Mouse (Mus musculus): Measurements from ENCODE around the gene Sos2. TPM values are rescaled to one million over a fixed set of nuclear protein-coding genes. Genes with fewer than 3 reads are reported as not detected.

The Sos2 gene
- polyA plus RNA-seq, 1 experiment from 2014 or later: 8.9 TPM

DNA sequence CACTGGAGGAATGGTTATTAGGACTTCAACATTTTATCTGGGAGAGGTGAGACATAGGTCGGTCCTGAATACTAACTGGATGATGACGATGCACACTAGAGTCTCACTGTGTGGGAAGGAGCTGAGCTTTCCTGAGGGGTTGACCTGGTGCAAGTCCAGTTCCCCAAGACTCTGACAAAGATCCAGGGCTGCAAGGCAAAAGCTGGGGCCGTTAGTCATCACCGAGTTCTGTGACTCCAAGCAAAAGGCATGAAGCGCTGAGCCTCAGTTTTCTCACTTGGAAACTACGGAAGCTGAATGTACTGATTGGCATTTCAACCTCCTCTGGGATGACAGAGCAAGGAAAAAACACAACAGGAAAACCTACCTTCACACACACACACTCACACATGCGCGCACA lies 139.3 kb downstream of the Sos2 start:
- no peaks in the 10 kb centered on the region for H3K9me3 ChIP-seq
- H3K36me3 ChIP-seq (replicated peaks): no peaks in the 10 kb centered on the region
- peaks cover 24% of the 10 kb centered on the region for H3K4me1 ChIP-seq
- H3K4me2 ChIP-seq: no peak overlapping the region
- H3K27ac ChIP-seq: no peak overlapping the region
- 93% methylated on average over 8 of the region's 8 CpGs for WGBS
- H3K9ac ChIP-seq: no peak overlapping the region
- H3K4me3 ChIP-seq (replicated peaks): no peak overlapping the region
- H3K27me3 ChIP-seq: no peaks in the 10 kb centered on the region
- no peak for ATAC-seq (ENCODE audit: low FRiP score)

DNA sequence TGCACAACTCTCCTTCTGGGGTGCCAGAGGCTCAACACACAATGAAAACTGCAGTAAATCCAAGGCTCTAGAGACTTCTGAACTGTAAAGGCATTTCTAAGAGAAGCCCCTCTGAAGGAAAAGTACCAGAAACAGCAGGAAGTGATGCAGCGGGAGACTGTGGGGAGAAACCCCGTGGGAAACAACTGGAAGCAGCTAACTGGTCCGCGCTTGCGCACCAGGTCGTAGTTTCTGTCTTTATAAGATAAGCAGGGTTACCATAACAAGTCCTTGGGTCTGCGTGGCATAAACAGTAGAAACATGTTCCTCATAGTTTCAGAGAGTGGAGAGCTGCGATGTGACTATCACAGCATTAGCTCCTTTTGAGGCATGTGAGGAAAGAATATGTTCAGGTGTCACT lies 140.0 kb downstream of the Sos2 start:
- no peak for ATAC-seq (ENCODE audit: low FRiP score)
- H3K9me3 ChIP-seq: no peaks in the 10 kb centered on the region
- H3K9ac ChIP-seq: no peak overlapping the region
- H3K36me3 ChIP-seq (replicated peaks): no peaks in the 10 kb centered on the region
- WGBS: 84% methylated on average over 8 of the region's 8 CpGs
- H3K27ac ChIP-seq: no peak overlapping the region
- H3K4me3 ChIP-seq (replicated peaks): no peak overlapping the region
- peaks cover 28% of the 10 kb centered on the region for H3K4me1 ChIP-seq
- H3K27me3 ChIP-seq: no peaks in the 10 kb centered on the region
- H3K4me2 ChIP-seq: no peak overlapping the region

DNA sequence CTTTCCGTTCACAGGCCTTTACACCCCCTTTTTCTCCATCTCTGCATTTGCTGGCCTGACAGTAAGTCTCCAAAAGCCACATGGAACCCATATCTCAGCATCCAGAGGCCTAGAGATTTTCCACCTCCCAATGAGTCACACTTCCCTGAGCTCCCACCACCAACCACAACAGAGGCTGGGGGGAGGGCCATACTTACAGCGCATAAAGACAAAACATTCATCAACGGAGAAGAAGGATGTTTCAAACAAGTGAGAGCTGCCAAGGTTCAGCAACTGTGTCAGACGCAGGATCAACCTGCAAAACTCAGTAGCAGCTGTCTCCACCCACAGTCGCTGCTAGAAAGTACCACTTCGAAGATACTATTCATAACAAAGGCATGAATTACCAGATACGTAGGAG lies 142.3 kb downstream of the Sos2 start:
- H3K27me3 ChIP-seq: no peaks in the 10 kb centered on the region
- no peaks in the 10 kb centered on the region for H3K36me3 ChIP-seq (replicated peaks)
- no peak overlapping the region for H3K4me3 ChIP-seq (replicated peaks)
- no peak overlapping the region for H3K9ac ChIP-seq
- H3K27ac ChIP-seq: no peak overlapping the region
- peaks cover 30% of the 10 kb centered on the region for H3K4me1 ChIP-seq
- no peak for ATAC-seq (ENCODE audit: low FRiP score)
- 43% methylated on average over 7 of the region's 7 CpGs for WGBS
- H3K4me2 ChIP-seq: no peak overlapping the region
- H3K9me3 ChIP-seq: no peaks in the 10 kb centered on the region

DNA sequence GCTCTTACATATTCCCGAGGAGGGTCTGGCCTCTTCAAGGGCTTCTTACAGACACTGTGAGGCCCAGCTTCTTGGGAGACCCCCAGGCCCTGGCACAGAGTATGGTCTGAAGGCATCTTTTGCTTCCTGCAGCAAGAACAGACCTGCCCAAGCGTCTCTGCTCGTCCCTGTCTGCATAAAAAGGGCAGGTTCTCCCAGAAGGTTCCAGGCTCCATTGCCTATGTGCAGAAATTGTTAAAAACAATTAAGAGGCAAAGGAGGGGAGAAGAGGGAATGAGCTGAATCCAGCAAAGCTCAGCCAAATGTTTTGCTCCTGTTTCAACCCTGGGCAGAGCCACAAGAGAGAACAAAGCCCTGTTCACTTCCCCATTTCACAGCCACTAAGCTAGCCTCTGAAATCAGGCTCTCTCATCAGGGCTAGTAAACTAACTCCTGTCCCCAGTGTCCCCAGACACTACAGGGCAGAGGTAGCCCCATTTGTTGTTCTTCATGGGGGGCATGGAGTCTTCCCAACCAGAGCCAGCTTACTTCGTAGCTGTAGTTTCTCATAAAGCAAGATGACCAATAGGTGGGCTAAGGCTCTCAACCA lies 143.2 kb downstream of the Sos2 start:
- no peak overlapping the region for H3K9ac ChIP-seq
- no peaks in the 10 kb centered on the region for H3K9me3 ChIP-seq
- no peak for ATAC-seq (ENCODE audit: low FRiP score)
- H3K4me2 ChIP-seq: no peak overlapping the region
- 72% methylated on average over 4 of the region's 4 CpGs for WGBS
- peak overlapping the region; percentile 71 for H3K27ac ChIP-seq
- H3K4me1 ChIP-seq: peaks cover 30% of the 10 kb centered on the region
- no peaks in the 10 kb centered on the region for H3K27me3 ChIP-seq
- H3K4me3 ChIP-seq (replicated peaks): no peak overlapping the region
- no peaks in the 10 kb centered on the region for H3K36me3 ChIP-seq (replicated peaks)

DNA sequence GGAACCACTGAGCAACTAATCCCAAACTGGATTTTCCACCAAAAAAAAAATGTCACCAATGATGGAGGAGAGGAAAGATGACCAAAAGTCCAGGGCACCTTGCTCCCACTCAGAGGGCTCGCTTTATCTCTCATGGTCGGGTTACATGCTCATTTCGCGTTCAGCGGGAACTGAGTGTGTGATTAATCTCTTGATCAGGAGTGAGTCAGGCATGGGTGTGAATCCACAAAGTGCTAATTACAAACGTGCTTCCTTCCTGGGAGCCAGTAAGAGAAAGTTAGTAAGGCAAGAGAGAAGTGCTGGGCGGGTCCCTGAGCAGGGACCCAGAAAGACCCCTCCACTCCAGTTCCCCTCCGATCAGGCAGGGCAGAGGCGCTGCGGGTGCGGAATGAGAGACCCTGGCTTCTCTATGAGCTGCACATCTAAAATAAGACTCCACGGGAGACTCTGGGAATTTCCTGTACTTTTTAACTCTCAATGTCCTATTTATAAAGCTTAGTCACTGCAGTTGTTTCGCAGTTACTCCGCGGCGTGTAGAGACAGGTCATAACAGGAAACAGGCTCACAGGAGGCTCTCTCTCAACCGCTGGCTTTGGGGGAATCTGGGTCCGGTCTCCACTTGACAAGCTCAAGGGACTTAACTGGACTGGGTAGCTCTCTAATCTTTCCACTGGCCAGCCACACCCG lies 143.8 kb downstream of the Sos2 start:
- no peaks in the 10 kb centered on the region for H3K27me3 ChIP-seq

DNA sequence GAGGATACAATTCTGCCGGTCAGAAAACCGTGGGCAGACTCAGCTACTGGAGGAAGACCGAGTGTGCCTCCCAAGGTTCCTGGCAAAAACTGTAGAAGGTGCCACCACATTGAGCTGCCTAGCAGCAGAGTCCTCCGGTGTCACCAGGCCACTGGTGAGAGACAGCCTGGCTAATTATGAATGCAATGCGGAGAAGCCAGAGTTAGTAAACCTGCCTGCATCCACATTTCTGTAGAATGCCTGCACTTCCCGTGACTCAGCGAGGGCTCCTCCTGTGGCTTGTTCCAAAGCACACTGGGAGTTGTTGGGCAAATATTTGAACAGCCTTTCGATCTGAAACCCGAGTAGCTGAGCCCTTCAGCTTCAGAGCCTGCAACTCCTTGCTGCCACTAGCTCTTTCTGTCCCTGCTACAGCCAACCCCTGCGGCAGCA lies 144.4 kb downstream of the Sos2 start:
- Histone ChIP-seq H3K9me3 (no peaks in the 10 kb centered on the region), H3K27me3 (no peaks in the 10 kb centered on the region), H3K27ac (no peak overlapping the region), H3K36me3 (replicated peaks) (no peaks in the 10 kb centered on the region), H3K4me2 (peak overlapping the region; percentile 0; the same call in 1 of the 2 replicates), H3K9ac (no peak overlapping the region), H3K4me3 (replicated peaks) (no peak overlapping the region), H3K4me1 (peaks cover 30% of the 10 kb centered on the region)
- 35% methylated on average over 10 of the region's 10 CpGs for WGBS
- ATAC-seq (ENCODE audit: low FRiP score): no peak

More for the DNA sequence above, 143.8 kb downstream of the Sos2 start:
- no peaks in the 10 kb centered on the region for H3K9me3 ChIP-seq
- H3K4me3 ChIP-seq (replicated peaks): no peak overlapping the region
- H3K9ac ChIP-seq: no peak overlapping the region
- no peak for ATAC-seq (ENCODE audit: low FRiP score)
- WGBS: 64% methylated on average over 19 of the region's 19 CpGs
- no peaks in the 10 kb centered on the region for H3K36me3 ChIP-seq (replicated peaks)
- peak overlapping the region; percentile 71; the same call in 1 of the 2 replicates for H3K27ac ChIP-seq
- peak overlapping the region; percentile 0; the same call in 1 of the 2 replicates for H3K4me2 ChIP-seq
- peaks cover 30% of the 10 kb centered on the region for H3K4me1 ChIP-seq

DNA sequence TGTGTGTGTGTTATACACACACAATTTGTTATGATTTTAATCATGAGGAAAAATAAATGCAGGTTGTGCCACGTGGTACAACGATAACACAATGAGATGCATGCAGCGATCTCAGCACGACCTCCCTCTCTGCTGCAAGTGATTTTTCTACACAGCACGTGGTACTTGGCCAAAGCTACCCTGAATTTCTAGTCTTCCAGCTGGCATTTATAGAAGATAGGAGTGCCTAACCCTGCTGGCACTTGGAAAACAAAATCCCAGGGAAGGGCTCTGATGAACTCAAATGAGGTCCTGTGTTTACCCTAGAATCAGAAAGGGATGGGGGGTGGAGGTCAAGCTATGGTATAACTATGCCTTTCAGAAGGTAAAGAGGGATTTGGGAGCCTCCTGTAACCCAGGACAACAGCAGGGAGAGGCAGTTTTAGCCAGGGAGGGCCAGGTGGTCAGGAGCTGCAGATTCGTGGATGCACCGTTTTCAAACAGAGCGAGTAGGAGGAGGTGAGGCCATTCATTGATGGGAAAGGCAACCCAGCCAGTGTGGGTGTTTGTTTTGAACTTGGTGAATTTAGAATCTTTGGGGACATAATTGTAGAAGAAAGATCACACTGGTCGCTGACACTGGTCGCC lies 144.9 kb downstream of the Sos2 start:
- no peaks in the 10 kb centered on the region for H3K36me3 ChIP-seq (replicated peaks)
- no peak overlapping the region for H3K4me2 ChIP-seq
- WGBS: 70% methylated on average over 10 of the region's 10 CpGs
- ATAC-seq (ENCODE audit: low FRiP score): no peak
- no peak overlapping the region for H3K9ac ChIP-seq
- H3K9me3 ChIP-seq: no peaks in the 10 kb centered on the region
- no peaks in the 10 kb centered on the region for H3K27me3 ChIP-seq
- peaks cover 30% of the 10 kb centered on the region for H3K4me1 ChIP-seq
- H3K4me3 ChIP-seq (replicated peaks): no peak overlapping the region
- no peak overlapping the region for H3K27ac ChIP-seq

Small RNAs within 50 kb of the gene (microRNA-seq; reads per million reads assigned to microRNA genes)
- gene Gm23018: not detected

Other genes with a start within 250 kb of the Sos2 start
- 24.1 and 29.1 TPM in 2 replicates for gene Vcpkmt, start 98.8 kb downstream of the Sos2 start, polyA plus RNA-seq (2016; fragmentation: Nextera tagmentation; extraction: Ambion mirVana)
- 15.7 and 16.2 TPM in 2 replicates for gene L2hgdh, start 43.0 kb upstream of the Sos2 start, polyA plus RNA-seq (2016; fragmentation: Nextera tagmentation; extraction: Ambion mirVana)
- 22.7 and 24.1 TPM in 2 replicates for gene Atp5s, start 43.1 kb upstream of the Sos2 start, polyA plus RNA-seq (2016; fragmentation: Nextera tagmentation; extraction: Ambion mirVana)
- gene Cdkl1, start 109.4 kb upstream of the Sos2 start, polyA plus RNA-seq (2016; fragmentation: Nextera tagmentation; extraction: Ambion mirVana): 0.47 and 0.93 TPM in 2 replicates
- 53.8 and 63.2 TPM in 2 replicates for gene Atl1, start 210.8 kb upstream of the Sos2 start, polyA plus RNA-seq (2016; fragmentation: Nextera tagmentation; extraction: Ambion mirVana)
- 36.7 and 36.8 TPM in 2 replicates for gene Map4k5, start 211.3 kb upstream of the Sos2 start, polyA plus RNA-seq (2016; fragmentation: Nextera tagmentation; extraction: Ambion mirVana)

All from forebrain, embryonic 12.5 days (tissue).